In genomic region chr9:61158192-61158770, GRCm38 (mm10) we compare ENCODE assay signal across 13 mouse cellular contexts.
A peak's percentile ranks its signal among the peaks of the same experiment; 100 is the strongest.
DNase-seq lines count a peak whose midpoint lies in the region; ATAC-seq and TF ChIP-seq lines count a peak whose summit lies in the region.
"Had no signal": no experiment of that assay in that cellular context is flagged by ENCODE, and none has a peak within 500 bp of the region (broad histone marks: within the 10 kb centered on the region; RNA-seq: fewer than 3 reads in every experiment).

No protein-coding gene starts in this region.

- peaks cover 51% of the 10 kb centered on the region for H3K4me1 ChIP-seq in lung, embryonic 15.5 days
- H3K4me1 ChIP-seq in lung, postnatal 0 days (ENCODE audit: insufficient read depth, low read depth, low read length): no peaks in the 10 kb centered on the region
- H3K4me1 ChIP-seq in stomach, embryonic 16.5 days (ENCODE audit: control insufficient read depth, insufficient read depth, low read length): peaks cover 30% of the 10 kb centered on the region

- no peak; the same call in 1 of the 2 replicates for TF ChIP-seq CTCF in lung, postnatal 0 days (IDR thresholded peaks at IDR 0.05)
- TF ChIP-seq CTCF in layer of hippocampus, adult 2 months (conservative IDR thresholded peaks at IDR 0.05): no peak

- no peak for TF ChIP-seq EP300 in lung, postnatal 0 days (IDR thresholded peaks at IDR 0.05)

- H3K27ac ChIP-seq in lung, embryonic 15.5 days: peak overlapping the region; percentile 67
- H3K27ac ChIP-seq in lung, postnatal 0 days (ENCODE audit: low read length): no peak overlapping the region
- peak overlapping the region; percentile 72 for H3K27ac ChIP-seq in stomach, embryonic 16.5 days (ENCODE audit: low read length)
- no peak overlapping the region for H3K27ac ChIP-seq in layer of hippocampus, adult 2 months
- H3K27ac ChIP-seq: limb, embryonic 13.5 days; macrophage had no signal

- ATAC-seq in lung, embryonic 15.5 days (ENCODE audit: borderline replicate concordance, extremely low read depth, low FRiP score, low TSS enrichment): peak; percentile 13; the same call in 1 of the 2 replicates
- peak; percentile 68 for ATAC-seq in lung, postnatal 0 days
- peak; percentile 52; the same call in 1 of the 2 replicates for ATAC-seq in stomach, embryonic 16.5 days (ENCODE audit: insufficient read depth, low FRiP score)
- ATAC-seq: intestine, postnatal 0 days; Patski had no signal

- H3K27me3 ChIP-seq in lung, embryonic 15.5 days: peaks cover 9% of the 10 kb centered on the region; the same call in 1 of the 2 replicates
- no peaks in the 10 kb centered on the region for H3K27me3 ChIP-seq in lung, postnatal 0 days (replicated peaks; ENCODE audit: insufficient read depth, low read length)
- H3K27me3 ChIP-seq in stomach, embryonic 16.5 days (ENCODE audit: control insufficient read depth, insufficient read depth, low read length): no peaks in the 10 kb centered on the region
- H3K27me3 ChIP-seq: Patski had no signal

- H3K4me2 ChIP-seq in lung, embryonic 15.5 days: no peak overlapping the region
- no peak overlapping the region for H3K4me2 ChIP-seq in lung, postnatal 0 days (replicated peaks; ENCODE audit: low read depth, low read length)
- no peak overlapping the region for H3K4me2 ChIP-seq in stomach, embryonic 16.5 days (ENCODE audit: low read depth, low read length)
- H3K4me2 ChIP-seq: limb, embryonic 13.5 days had no signal

- no peak overlapping the region for H3K4me3 ChIP-seq in lung, embryonic 15.5 days
- no peak overlapping the region for H3K4me3 ChIP-seq in lung, postnatal 0 days (ENCODE audit: low read depth, low read length)
- H3K4me3 ChIP-seq in stomach, embryonic 16.5 days (replicated peaks; ENCODE audit: low read length): no peak overlapping the region
- H3K4me3 ChIP-seq in layer of hippocampus, adult 2 months: no peak overlapping the region
- H3K4me3 ChIP-seq: limb, embryonic 13.5 days had no signal

- DNase-seq in heart, adult 18-20 months: peak; percentile 12 to 20
- no peak for DNase-seq in heart, postnatal 4 days
- no peak for DNase-seq in lung, adult 18-20 months
- peak; percentile 44 for DNase-seq in lung, postnatal 0 days (ENCODE audit: low spot score)
- DNase-seq in layer of hippocampus, adult 2 months (ENCODE audit: low spot score in 2 of 2): no peak
- DNase-seq: right cerebral cortex, postnatal 14 days; thymus, postnatal 36 days had no signal

- H3K9me3 ChIP-seq in lung, embryonic 15.5 days: no peaks in the 10 kb centered on the region
- no peaks in the 10 kb centered on the region for H3K9me3 ChIP-seq in lung, postnatal 0 days (ENCODE audit: low read length)
- no peaks in the 10 kb centered on the region for H3K9me3 ChIP-seq in stomach, embryonic 16.5 days (replicated peaks; ENCODE audit: control insufficient read depth, low read length)
- H3K9me3 ChIP-seq: limb, embryonic 13.5 days had no signal

- H3K36me3 ChIP-seq in lung, embryonic 15.5 days: no peaks in the 10 kb centered on the region
- no peaks in the 10 kb centered on the region for H3K36me3 ChIP-seq in lung, postnatal 0 days (ENCODE audit: insufficient read depth, low read length)
- H3K36me3 ChIP-seq in stomach, embryonic 16.5 days (ENCODE audit: control insufficient read depth, insufficient read depth, low read length): no peaks in the 10 kb centered on the region
- H3K36me3 ChIP-seq: limb, embryonic 13.5 days had no signal

- 32% methylated on average over 10 of the region's 10 CpGs for WGBS in lung, embryonic 15.5 days
- 39% methylated on average over 10 of the region's 10 CpGs for WGBS in lung, postnatal 0 days
- 35% methylated on average over 10 of the region's 10 CpGs for WGBS in stomach, embryonic 16.5 days

- no peak overlapping the region for H3K9ac ChIP-seq in lung, embryonic 15.5 days
- no peak overlapping the region for H3K9ac ChIP-seq in lung, postnatal 0 days (replicated peaks; ENCODE audit: low read depth)
- H3K9ac ChIP-seq in stomach, embryonic 16.5 days (ENCODE audit: low read length): 0 out of 2 replicates have a peak overlapping the region, but pooled peaks have one; percentile 31
- H3K9ac ChIP-seq: limb, embryonic 13.5 days had no signal

Comparison
In these comparisons a context has a peak if more than half of its experiments do, and no peak if none do; other contexts are left out.
1. DNase-seq: peak in heart, adult 18-20 months (2 of 2) and lung, postnatal 0 days (single experiment); none in heart, postnatal 4 days (single experiment), lung, adult 18-20 months (0 of 2) and layer of hippocampus, adult 2 months (0 of 2).
2. H3K27ac ChIP-seq: peak in lung, embryonic 15.5 days (single experiment) and stomach, embryonic 16.5 days (single experiment); none in lung, postnatal 0 days (single experiment) and layer of hippocampus, adult 2 months (single experiment).
3. ATAC-seq: peak in every context shown above with its lines; median percentile 68 in lung, postnatal 0 days; 52 in stomach, embryonic 16.5 days; 13 in lung, embryonic 15.5 days.